Mouse (Mus musculus) heart, adult 2 months (tissue): ENCODE measurements around the gene Higd1c. TPM values are rescaled to one million over a fixed set of nuclear protein-coding genes. Genes with fewer than 3 reads are reported as not detected.

Experiments used
- DNase-seq, 2 experiments: peaks; one replicate each; pipeline ENCODE4 v3.0.0; 2021
- H3K27ac ChIP-seq: fragments of 200-600 bp; 2 replicates; pipeline ENCODE4 v1.8.1; 2022
- H3K27me3 ChIP-seq: fragments of 200-500 bp; 2 replicates; pipeline ENCODE4 v1.6.1; 2012; ENCODE audit warnings: mild to moderate bottlenecking, low read length, inconsistent platforms, mixed read lengths; ENCODE audit not compliant: control insufficient read depth, insufficient read depth
- H3K36me3 ChIP-seq: fragments of 200-500 bp; 2 replicates; pipeline ENCODE4 v1.6.1; 2012; ENCODE audit warnings: low read length, inconsistent platforms; ENCODE audit not compliant: control insufficient read depth, insufficient read depth
- H3K4me1 ChIP-seq: fragments of 200-500 bp; 2 replicates; pipeline ENCODE4 v1.6.1; 2011; ENCODE audit warnings: low read length; ENCODE audit not compliant: control insufficient read depth, insufficient read depth
- H3K4me3 ChIP-seq: fragments of 200-600 bp; 2 replicates; pipeline ENCODE4 v1.8.1; 2022
- H3K79me2 ChIP-seq: fragments of 200-500 bp; replicated peaks from 2 replicates; pipeline ENCODE4 v1.6.1; 2012; ENCODE audit warnings: mild to moderate bottlenecking, inconsistent platforms, low read length, moderate library complexity, mixed read lengths; ENCODE audit not compliant: control insufficient read depth, insufficient read depth
- H3K9ac ChIP-seq: fragments of 200-500 bp; 2 replicates; pipeline ENCODE4 v1.6.1; 2012; ENCODE audit warnings: low read depth, mild to moderate bottlenecking, control low read depth, inconsistent platforms, low read length, mixed read lengths
- CTCF ChIP-seq: fragments of 200-600 bp; IDR thresholded peaks from 2 replicates; pipeline ENCODE4 v1.8.1; 2022; ENCODE audit warnings: antibody characterized with exemption, mild to moderate bottlenecking, moderate library complexity
- EP300 ChIP-seq: fragments of 200-500 bp; IDR thresholded peaks from 2 replicates; pipeline ENCODE4 v1.6.1; 2011; ENCODE audit warnings: low read depth, low read length, control low read depth; ENCODE audit not compliant: insufficient read depth
- POLR2A ChIP-seq: fragments of 200-500 bp; IDR thresholded peaks from 2 replicates; pipeline ENCODE4 v1.6.1; 2011; ENCODE audit warnings: mild to moderate bottlenecking, low read depth, low read length, control low read depth; ENCODE audit not compliant: insufficient read depth
- WGBS: fragments of 180-500 bp; shearing (Covaris S2); methylation state at CpG from one replicate; pipeline ENCODE4 v1.1.7; 2018; 5-methylcytosine and 5-hydroxymethylcytosine counted together
- intact Hi-C: fragments of 180-260 bp; cut with DNase I; formaldehyde crosslinking; loops from one replicate; pipeline ENCODE4 v1.15.1; 2025
- polyA plus RNA-seq: library from polyadenylated mRNA; depleted of rRNA; stranded (reverse); fragments of >200 nt; gene quantifications from 2 replicates; pipeline ENCODE4 v1.2.3, GENCODE M21; 2012
- total RNA-seq, 2 experiments: library from RNA; stranded (reverse); gene quantifications; 2 replicates each; pipeline ENCODE4 v1.2.3; 2021

Gene Higd1c
- total and polyA plus RNA-seq, 3 experiments = not detected

- H3K79me2 ChIP-seq = peaks cover 3% of the 10 kb centered on the region
- no peak overlapping the region for H3K27ac ChIP-seq
- H3K36me3 ChIP-seq = no peaks in the 10 kb centered on the region
- peaks cover 4% of the 10 kb centered on the region for H3K4me1 ChIP-seq
- H3K9ac ChIP-seq = no peak overlapping the region
- 74% methylated on average over 5 of the region's 5 CpGs for WGBS
- H3K27me3 ChIP-seq = no peaks in the 10 kb centered on the region
- no peak for DNase-seq
- intact Hi-C loops = no loop called here
- no peak for TF ChIP-seq EP300
- TF ChIP-seq CTCF = no peak
- no peak for TF ChIP-seq POLR2A
- H3K4me3 ChIP-seq = no peak overlapping the region
Observed at GRCm38 (mm10) chr15:100411731-100412130, 47.4 kb downstream of the Higd1c start.

- no peak overlapping the region for H3K4me3 ChIP-seq
- WGBS = 61% methylated on average over 4 of the region's 5 CpGs
- no peak for DNase-seq
- no peak for TF ChIP-seq CTCF
- no peak for TF ChIP-seq POLR2A
- no peak for TF ChIP-seq EP300
- no peak overlapping the region for H3K27ac ChIP-seq
- H3K4me1 ChIP-seq = peaks cover 4% of the 10 kb centered on the region
- no peak overlapping the region for H3K9ac ChIP-seq
- no peaks in the 10 kb centered on the region for H3K27me3 ChIP-seq
- intact Hi-C loops = no loop called here
- H3K79me2 ChIP-seq = peaks cover 5% of the 10 kb centered on the region
- no peaks in the 10 kb centered on the region for H3K36me3 ChIP-seq
Observed at GRCm38 (mm10) chr15:100413306-100413705, 49.0 kb downstream of the Higd1c start.

GRCm38 (mm10) chr15:100414011-100414410 is 49.7 kb downstream of the Higd1c start:
- WGBS = 55% methylated on average over 4 of the region's 4 CpGs
- Histone ChIP-seq H3K4me3 (no peak overlapping the region), H3K36me3 (no peaks in the 10 kb centered on the region), H3K9ac (no peak overlapping the region), H3K27me3 (no peaks in the 10 kb centered on the region), H3K27ac (no peak overlapping the region), H3K79me2 (peaks cover 5% of the 10 kb centered on the region), H3K4me1 (peaks cover 4% of the 10 kb centered on the region)
- intact Hi-C loops = no loop called here
- TF ChIP-seq CTCF (no peak), POLR2A (no peak), EP300 (no peak)
- DNase-seq = no peak

GRCm38 (mm10) chr15:100414942-100415341 is 50.6 kb downstream of the Higd1c start:
- Histone ChIP-seq H3K36me3 (no peaks in the 10 kb centered on the region), H3K4me1 (peaks cover 6% of the 10 kb centered on the region), H3K27me3 (no peaks in the 10 kb centered on the region), H3K9ac (no peak overlapping the region), H3K4me3 (no peak overlapping the region), H3K27ac (no peak overlapping the region), H3K79me2 (peaks cover 8% of the 10 kb centered on the region)
- TF ChIP-seq CTCF (no peak), POLR2A (no peak), EP300 (no peak)
- WGBS = 75% methylated on average over 13 of the region's 13 CpGs
- intact Hi-C loops = no loop called here
- no peak for DNase-seq

GRCm38 (mm10) chr15:100415684-100416083 is 51.3 kb downstream of the Higd1c start:
- peak in 1 of 2 experiments; percentile 36 for DNase-seq

GRCm38 (mm10) chr15:100417854-100418450 is 53.6 kb downstream of the Higd1c start:
- Histone ChIP-seq H3K79me2 (peaks cover 8% of the 10 kb centered on the region), H3K36me3 (no peaks in the 10 kb centered on the region), H3K27ac (no peak overlapping the region), H3K9ac (no peak overlapping the region), H3K27me3 (no peaks in the 10 kb centered on the region), H3K4me3 (no peak overlapping the region), H3K4me1 (peaks cover 12% of the 10 kb centered on the region)
- DNase-seq = no peak
- no peak for TF ChIP-seq POLR2A
- no peak for TF ChIP-seq EP300
- TF ChIP-seq CTCF = no peak
- intact Hi-C loops = no loop called here
- 87% methylated on average over 9 of the region's 9 CpGs for WGBS

More at GRCm38 (mm10) chr15:100415684-100416083, 51.3 kb downstream of the Higd1c start:
- H3K27ac ChIP-seq = no peak overlapping the region
- intact Hi-C loops = no loop called here
- TF ChIP-seq CTCF (no peak), POLR2A (no peak), EP300 (no peak)
- H3K79me2 ChIP-seq = peaks cover 8% of the 10 kb centered on the region
- H3K27me3 ChIP-seq = no peaks in the 10 kb centered on the region
- H3K4me1 ChIP-seq = peaks cover 6% of the 10 kb centered on the region
- no peak overlapping the region for H3K4me3 ChIP-seq
- WGBS = 80% methylated on average over 8 of the region's 8 CpGs
- H3K9ac ChIP-seq = no peak overlapping the region
- no peaks in the 10 kb centered on the region for H3K36me3 ChIP-seq
